Mouse (Mus musculus) E14TG2a.4 (cell line): ENCODE measurements at regions not wholly inside any gene's neighbourhood (a gene's known extent, or its start where the extent isn't known, plus 50 kb on each side); places are given as distances from the start of the nearest gene placed in this dataset.

Source experiments
- H3K27me3 ChIP-seq: 2 replicates; pipeline ENCODE4 v1.6.1; 2014; ENCODE audit warnings: low read length, control low read depth; ENCODE audit not compliant: insufficient read depth
- H3K36me3 ChIP-seq: 2 replicates; pipeline ENCODE4 v1.6.1; 2014; ENCODE audit warnings: low read length, control low read depth; ENCODE audit not compliant: insufficient read depth
- H3K4me1 ChIP-seq: replicated peaks from 2 replicates; pipeline ENCODE4 v1.6.1; 2014; ENCODE audit warnings: low read depth, low read length, control low read depth
- H3K4me3 ChIP-seq: replicated peaks from 2 replicates; pipeline ENCODE4 v1.5.1; 2014; ENCODE audit warnings: mild to moderate bottlenecking, low read length
- H3K9me3 ChIP-seq: 2 replicates; pipeline ENCODE4 v1.6.1; 2014; ENCODE audit warnings: low read length, control low read depth
- CTCF ChIP-seq: conservative IDR thresholded peaks from 2 replicates; pipeline ENCODE4 v1.5.1; 2014; ENCODE audit warnings: low read length
- NANOG ChIP-seq: IDR thresholded peaks from 2 replicates; pipeline ENCODE4 v1.6.1; 2014; ENCODE audit warnings: borderline replicate concordance, low read length, mixed read lengths
- POU5F1 ChIP-seq: IDR thresholded peaks from 2 replicates; pipeline ENCODE4 v1.6.1; 2014; ENCODE audit warnings: low read length, borderline replicate concordance

- Histone ChIP-seq H3K9me3 (no peaks in the 10 kb centered on the region), H3K4me1 (no peaks in the 10 kb centered on the region), H3K27me3 (no peaks in the 10 kb centered on the region), H3K4me3 (no peak overlapping the region), H3K36me3 (no peaks in the 10 kb centered on the region)
- TF ChIP-seq NANOG, result no peak
- TF ChIP-seq CTCF, result no peak
- no peak for TF ChIP-seq POU5F1
These were observed 230.8 kb downstream of the Btg1 start for GRCm38 (mm10) chr10:96847433-96848165.

- Histone ChIP-seq H3K4me3 (no peak overlapping the region), H3K27me3 (no peaks in the 10 kb centered on the region), H3K9me3 (no peaks in the 10 kb centered on the region), H3K4me1 (no peaks in the 10 kb centered on the region), H3K36me3 (no peaks in the 10 kb centered on the region)
- TF ChIP-seq POU5F1, result no peak
- no peak for TF ChIP-seq NANOG
- no peak for TF ChIP-seq CTCF
These were observed 231.7 kb downstream of the Btg1 start for GRCm38 (mm10) chr10:96848496-96848895.

- no peaks in the 10 kb centered on the region for H3K4me1 ChIP-seq
- no peaks in the 10 kb centered on the region for H3K9me3 ChIP-seq
- TF ChIP-seq NANOG (no peak), POU5F1 (no peak), CTCF (no peak)
- H3K4me3 ChIP-seq, result no peak overlapping the region
- H3K36me3 ChIP-seq, result no peaks in the 10 kb centered on the region
- H3K27me3 ChIP-seq, result no peaks in the 10 kb centered on the region
These were observed 243.6 kb downstream of the Btg1 start for GRCm38 (mm10) chr10:96860366-96860765.

GRCm38 (mm10) chr10:96863230-96863629, 246.4 kb downstream of the Btg1 start:
- Histone ChIP-seq H3K4me1 (no peaks in the 10 kb centered on the region), H3K36me3 (no peaks in the 10 kb centered on the region), H3K9me3 (no peaks in the 10 kb centered on the region), H3K27me3 (no peaks in the 10 kb centered on the region), H3K4me3 (no peak overlapping the region)
- TF ChIP-seq NANOG (no peak), CTCF (no peak), POU5F1 (no peak)

- Histone ChIP-seq H3K36me3 (no peaks in the 10 kb centered on the region), H3K9me3 (no peaks in the 10 kb centered on the region), H3K27me3 (no peaks in the 10 kb centered on the region), H3K4me3 (no peak overlapping the region), H3K4me1 (no peaks in the 10 kb centered on the region)
- TF ChIP-seq NANOG, result no peak
- TF ChIP-seq POU5F1, result no peak
- TF ChIP-seq CTCF, result no peak
These were observed 249.7 kb downstream of the Btg1 start for GRCm38 (mm10) chr10:96866468-96866867.

- Histone ChIP-seq H3K9me3 (peaks cover 13% of the 10 kb centered on the region), H3K4me3 (no peak overlapping the region), H3K27me3 (no peaks in the 10 kb centered on the region), H3K36me3 (no peaks in the 10 kb centered on the region), H3K4me1 (no peaks in the 10 kb centered on the region)
- TF ChIP-seq CTCF (no peak), NANOG (no peak), POU5F1 (no peak)
These were observed 254.9 kb downstream of the Btg1 start for GRCm38 (mm10) chr10:96871559-96872160.

GRCm38 (mm10) chr10:96874646-96875045, 257.8 kb downstream of the Btg1 start:
- no peak for TF ChIP-seq CTCF
- no peak for TF ChIP-seq NANOG
- H3K9me3 ChIP-seq, result peaks cover 16% of the 10 kb centered on the region
- no peaks in the 10 kb centered on the region for H3K27me3 ChIP-seq
- H3K4me1 ChIP-seq, result no peaks in the 10 kb centered on the region
- no peak overlapping the region for H3K4me3 ChIP-seq
- H3K36me3 ChIP-seq, result no peaks in the 10 kb centered on the region

- no peak for TF ChIP-seq CTCF
- TF ChIP-seq POU5F1, result no peak
- TF ChIP-seq NANOG, result no peak
- Histone ChIP-seq H3K9me3 (peaks cover 16% of the 10 kb centered on the region), H3K27me3 (no peaks in the 10 kb centered on the region), H3K4me1 (no peaks in the 10 kb centered on the region), H3K4me3 (no peak overlapping the region), H3K36me3 (no peaks in the 10 kb centered on the region)
These were observed 258.9 kb downstream of the Btg1 start for GRCm38 (mm10) chr10:96875676-96876075.

- Histone ChIP-seq H3K9me3 (peaks cover 16% of the 10 kb centered on the region), H3K36me3 (no peaks in the 10 kb centered on the region), H3K4me3 (no peak overlapping the region), H3K27me3 (no peaks in the 10 kb centered on the region), H3K4me1 (no peaks in the 10 kb centered on the region)
- TF ChIP-seq POU5F1 (no peak), NANOG (no peak), CTCF (no peak)
These were observed 262.6 kb downstream of the Btg1 start for GRCm38 (mm10) chr10:96879425-96879824.
